Mouse (Mus musculus) regulatory T cell (primary cell): ENCODE measurements at regions not wholly inside any gene's neighbourhood (a gene's known extent, or its start where the extent isn't known, plus 50 kb on each side); places are given as distances from the start of the nearest gene placed in this dataset.

Experiments
- in situ Hi-C: fragments of 300-600 bp; cut with MboI, MseI; formaldehyde crosslinking; loops from one replicate; pipeline ENCODE4 v1.15.1; 2025; ENCODE audit warnings: high pct_unique_total_duplicates

GRCm38 (mm10) chr17:88910144-88910543, 118.4 kb upstream of the Lhcgr start:
- in situ Hi-C loops = no loop called here

GRCm38 (mm10) chr17:88901742-88902141, 110.0 kb upstream of the Lhcgr start:
- in situ Hi-C loops = no loop called here

GRCm38 (mm10) chr17:88900904-88901303, 109.1 kb upstream of the Lhcgr start:
- in situ Hi-C loops = no loop called here

- in situ Hi-C loops = no loop called here
Observed at GRCm38 (mm10) chr17:88898705-88899668, 107.2 kb upstream of the Lhcgr start.

GRCm38 (mm10) chr17:88893451-88893850, 101.7 kb upstream of the Lhcgr start:
- in situ Hi-C loops = no loop called here

GRCm38 (mm10) chr17:88885526-88885925, 93.7 kb upstream of the Lhcgr start:
- in situ Hi-C loops = no loop called here

- in situ Hi-C loops = loop anchor here (10.0 kb wide), 1 partner anchor 665 kb away; no protein-coding TSS in a partner anchor
Observed at GRCm38 (mm10) chr17:88879736-88880135, 87.9 kb upstream of the Lhcgr start.

- in situ Hi-C loops = loop anchor here (10.0 kb wide), 1 partner anchor 656 kb away; no protein-coding TSS in a partner anchor
Observed at GRCm38 (mm10) chr17:88870342-88870985, 78.7 kb upstream of the Lhcgr start.

GRCm38 (mm10) chr17:88864631-88865030, 72.8 kb upstream of the Lhcgr start:
- in situ Hi-C loops = no loop called here

GRCm38 (mm10) chr17:88864214-88864613, 72.4 kb upstream of the Lhcgr start:
- in situ Hi-C loops = no loop called here

GRCm38 (mm10) chr17:88861128-88861527, 69.3 kb upstream of the Lhcgr start:
- in situ Hi-C loops = no loop called here

GRCm38 (mm10) chr17:88860576-88860975, 68.8 kb upstream of the Lhcgr start:
- in situ Hi-C loops = no loop called here

GRCm38 (mm10) chr17:88858666-88859065, 66.9 kb upstream of the Lhcgr start:
- in situ Hi-C loops = no loop called here

GRCm38 (mm10) chr17:88847255-88847654, 55.5 kb upstream of the Lhcgr start:
- in situ Hi-C loops = no loop called here

- in situ Hi-C loops = no loop called here
Observed at GRCm38 (mm10) chr17:88845278-88845677, 53.5 kb upstream of the Lhcgr start.
